Mouse (Mus musculus): ENCODE results near the gene Asb11. TPM values are rescaled to one million over a fixed set of nuclear protein-coding genes. Genes with fewer than 3 reads are reported as not detected.
A peak's percentile ranks its signal among the peaks of the same experiment; 100 is the strongest.

The Asb11 gene
- polyA plus RNA-seq, 1 experiment from 2014 or later = 0.50 TPM

DNA sequence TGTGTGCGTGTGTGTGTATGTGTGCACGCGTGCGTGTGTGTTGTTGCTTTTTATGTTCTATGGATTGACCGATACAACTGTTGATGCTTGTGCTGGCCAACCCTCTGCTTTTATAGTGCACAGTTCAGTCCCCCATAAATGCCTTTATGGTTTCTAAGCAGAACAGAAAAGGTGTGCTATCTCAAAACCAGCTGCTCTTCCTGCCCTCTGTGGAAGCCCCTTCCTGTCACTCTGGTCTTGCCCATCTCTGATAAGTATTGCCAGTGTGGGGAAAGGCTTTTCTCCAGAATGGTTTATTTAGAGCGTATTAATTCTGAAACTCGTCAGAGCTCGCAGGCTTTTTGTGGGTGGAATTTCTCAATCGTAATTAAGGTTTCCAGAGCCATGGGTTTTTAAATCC lies 4.1 kb upstream of the Asb11 start:
- Histone ChIP-seq H3K27me3 (ENCODE audit: control insufficient read depth, insufficient read depth, low read depth, low read length) (no peaks in the 10 kb centered on the region; the same call in 1 of the 2 replicates), H3K4me3 (ENCODE audit: low read length) (no peak overlapping the region), H3K27ac (ENCODE audit: low read length) (no peak overlapping the region), H3K9me3 (ENCODE audit: control insufficient read depth, low read length) (no peaks in the 10 kb centered on the region), H3K9ac (ENCODE audit: low read length) (no peak overlapping the region), H3K4me2 (ENCODE audit: low read depth, low read length) (no peak overlapping the region), H3K4me1 (replicated peaks; ENCODE audit: control insufficient read depth, insufficient read depth, low read length) (no peaks in the 10 kb centered on the region), H3K36me3 (ENCODE audit: control insufficient read depth, insufficient read depth, low read length) (peaks cover 10% of the 10 kb centered on the region; the same call in 1 of the 2 replicates)
- 89% methylated on average over 9 of the region's 9 CpGs for WGBS
- no peak for ATAC-seq (ENCODE audit: low read depth)

DNA sequence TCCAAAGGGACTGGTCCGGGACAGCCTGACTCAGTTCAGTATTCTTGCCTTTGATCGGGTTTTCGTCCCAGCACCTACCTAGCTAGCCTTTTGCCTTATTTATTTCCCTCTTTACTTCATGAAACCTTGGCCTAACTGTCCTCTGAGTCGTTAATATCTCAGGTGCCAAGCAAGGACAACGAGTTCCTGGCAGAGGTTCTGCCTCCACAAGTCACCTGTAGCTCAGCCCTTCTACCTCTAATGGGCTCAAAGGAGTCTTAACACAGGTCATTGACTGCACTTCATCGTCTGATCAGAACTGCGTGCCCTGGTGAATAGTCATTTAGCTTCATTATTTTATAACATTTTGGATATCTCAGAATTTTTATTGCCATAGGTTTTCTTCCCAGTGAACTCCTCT lies 2.7 kb downstream of the Asb11 start:
- Histone ChIP-seq H3K27ac (ENCODE audit: low read length) (peak overlapping the region; percentile 61), H3K4me3 (ENCODE audit: low read length) (no peak overlapping the region), H3K4me1 (replicated peaks; ENCODE audit: control insufficient read depth, insufficient read depth, low read length) (no peaks in the 10 kb centered on the region), H3K4me2 (ENCODE audit: low read depth, low read length) (no peak overlapping the region), H3K27me3 (ENCODE audit: control insufficient read depth, insufficient read depth, low read depth, low read length) (no peaks in the 10 kb centered on the region; the same call in 1 of the 2 replicates), H3K9ac (ENCODE audit: low read length) (no peak overlapping the region), H3K9me3 (ENCODE audit: control insufficient read depth, low read length) (no peaks in the 10 kb centered on the region), H3K36me3 (ENCODE audit: control insufficient read depth, insufficient read depth, low read length) (no peaks in the 10 kb centered on the region)
- ATAC-seq (ENCODE audit: low read depth) = no peak
- WGBS = 76% methylated on average over 7 of the region's 7 CpGs

- Histone ChIP-seq H3K9ac (ENCODE audit: low read length) (no peak overlapping the region), H3K27ac (ENCODE audit: low read length) (peak overlapping the region; percentile 84), H3K4me1 (replicated peaks; ENCODE audit: control insufficient read depth, insufficient read depth, low read length) (no peaks in the 10 kb centered on the region), H3K4me2 (ENCODE audit: low read depth, low read length) (no peak overlapping the region), H3K9me3 (ENCODE audit: control insufficient read depth, low read length) (no peaks in the 10 kb centered on the region), H3K36me3 (ENCODE audit: control insufficient read depth, insufficient read depth, low read length) (no peaks in the 10 kb centered on the region), H3K4me3 (ENCODE audit: low read length) (no peak overlapping the region), H3K27me3 (ENCODE audit: control insufficient read depth, insufficient read depth, low read depth, low read length) (no peaks in the 10 kb centered on the region; the same call in 1 of the 2 replicates)
- WGBS = 40% methylated on average over 2 of the region's 2 CpGs
- ATAC-seq (ENCODE audit: low read depth) = peak; percentile 96
Observed at GRCm38 (mm10) chrX:164440140-164440539, 3.3 kb downstream of the Asb11 start.

DNA sequence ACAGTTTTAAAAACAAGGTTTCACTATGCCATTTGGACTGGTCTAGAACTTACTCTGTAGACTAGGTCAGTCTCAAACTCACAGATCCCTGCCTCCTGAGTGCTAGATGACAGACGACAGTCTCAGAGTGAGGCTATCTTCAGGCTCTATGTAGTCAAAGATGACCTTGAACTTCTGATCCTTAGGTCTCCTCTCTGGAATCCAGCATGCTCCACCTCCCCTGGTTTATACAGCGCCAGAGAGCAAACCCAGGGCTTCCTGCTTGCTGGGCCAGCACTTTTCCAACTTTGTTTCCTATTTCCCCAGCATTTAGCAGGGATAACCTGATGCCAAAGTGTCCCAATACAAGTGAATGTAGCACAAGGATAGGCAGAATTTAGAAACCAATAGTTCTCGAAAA lies 3.9 kb downstream of the Asb11 start:
- H3K9ac ChIP-seq (ENCODE audit: low read length) = no peak overlapping the region
- H3K36me3 ChIP-seq (ENCODE audit: control insufficient read depth, insufficient read depth, low read length) = no peaks in the 10 kb centered on the region
- no peak for ATAC-seq (ENCODE audit: low read depth)
- H3K27me3 ChIP-seq (ENCODE audit: control insufficient read depth, insufficient read depth, low read depth, low read length) = no peaks in the 10 kb centered on the region; the same call in 1 of the 2 replicates
- H3K9me3 ChIP-seq (ENCODE audit: control insufficient read depth, low read length) = no peaks in the 10 kb centered on the region
- peak overlapping the region; percentile 84 for H3K27ac ChIP-seq (ENCODE audit: low read length)
- H3K4me3 ChIP-seq (ENCODE audit: low read length) = no peak overlapping the region
- H3K4me2 ChIP-seq (ENCODE audit: low read depth, low read length) = no peak overlapping the region
- 50% methylated on average over 3 of the region's 3 CpGs for WGBS
- H3K4me1 ChIP-seq (replicated peaks; ENCODE audit: control insufficient read depth, insufficient read depth, low read length) = no peaks in the 10 kb centered on the region

DNA sequence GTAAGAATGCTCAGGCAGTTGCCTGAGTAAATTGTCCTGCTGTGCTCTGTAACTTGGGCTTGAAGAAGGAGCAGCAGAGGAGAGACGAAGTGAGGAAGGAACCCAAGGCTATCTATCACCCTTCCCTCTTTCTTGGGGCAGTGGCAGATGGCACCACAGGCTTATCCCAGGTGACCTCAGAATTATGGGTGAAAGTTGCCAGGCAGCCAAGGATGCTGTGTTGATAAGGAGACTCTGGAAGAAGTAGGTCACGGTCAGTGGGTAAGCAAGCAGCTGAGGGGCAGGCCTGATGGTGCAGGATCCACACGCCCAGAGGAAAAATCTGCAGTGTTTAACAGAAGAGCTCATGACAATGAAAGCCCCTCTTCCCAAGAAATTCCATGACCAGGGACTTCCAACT lies 4.5 kb downstream of the Asb11 start:
- no peak for ATAC-seq (ENCODE audit: low read depth)
- H3K27me3 ChIP-seq (ENCODE audit: control insufficient read depth, insufficient read depth, low read depth, low read length) = no peaks in the 10 kb centered on the region
- WGBS = 66% methylated on average over 3 of the region's 3 CpGs
- no peak overlapping the region for H3K9ac ChIP-seq (ENCODE audit: low read length)
- no peaks in the 10 kb centered on the region for H3K9me3 ChIP-seq (ENCODE audit: control insufficient read depth, low read length)
- no peaks in the 10 kb centered on the region for H3K4me1 ChIP-seq (replicated peaks; ENCODE audit: control insufficient read depth, insufficient read depth, low read length)
- H3K36me3 ChIP-seq (ENCODE audit: control insufficient read depth, insufficient read depth, low read length) = no peaks in the 10 kb centered on the region
- H3K4me2 ChIP-seq (ENCODE audit: low read depth, low read length) = no peak overlapping the region
- no peak overlapping the region for H3K4me3 ChIP-seq (ENCODE audit: low read length)
- peak overlapping the region; percentile 84 for H3K27ac ChIP-seq (ENCODE audit: low read length)

DNA sequence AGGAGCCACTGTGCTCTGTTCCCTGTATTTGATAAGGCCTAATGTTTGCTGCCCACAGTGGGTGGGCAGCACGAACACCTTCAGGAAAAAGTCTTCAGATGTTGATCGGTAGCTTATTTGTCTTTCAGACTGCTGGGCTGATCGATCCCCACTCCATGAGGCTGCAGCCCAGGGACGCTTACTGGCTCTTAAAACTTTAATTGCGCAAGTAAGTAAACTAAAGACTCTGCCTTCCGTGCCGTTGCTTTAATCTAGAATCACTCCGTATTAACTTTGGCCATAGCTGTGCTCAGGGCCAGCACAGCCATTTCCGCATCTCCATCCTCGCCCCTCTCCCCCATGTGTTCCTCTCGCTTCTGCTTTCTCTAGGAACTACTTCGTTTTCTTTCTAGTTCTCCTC lies 8.8 kb downstream of the Asb11 start:
- Histone ChIP-seq H3K9me3 (ENCODE audit: control insufficient read depth, low read length) (no peaks in the 10 kb centered on the region), H3K4me3 (ENCODE audit: low read length) (no peak overlapping the region), H3K9ac (ENCODE audit: low read length) (no peak overlapping the region), H3K36me3 (ENCODE audit: control insufficient read depth, insufficient read depth, low read length) (no peaks in the 10 kb centered on the region), H3K27ac (ENCODE audit: low read length) (no peak overlapping the region), H3K4me2 (ENCODE audit: low read depth, low read length) (no peak overlapping the region), H3K4me1 (replicated peaks; ENCODE audit: control insufficient read depth, insufficient read depth, low read length) (no peaks in the 10 kb centered on the region), H3K27me3 (ENCODE audit: control insufficient read depth, insufficient read depth, low read depth, low read length) (no peaks in the 10 kb centered on the region)
- WGBS = 52% methylated on average over 12 of the region's 12 CpGs
- no peak for ATAC-seq (ENCODE audit: low read depth)

GRCm38 (mm10) chrX:164446106-164446551 lies 9.3 kb downstream of the Asb11 start:
- H3K27me3 ChIP-seq (ENCODE audit: control insufficient read depth, insufficient read depth, low read depth, low read length) = no peaks in the 10 kb centered on the region
- no peaks in the 10 kb centered on the region for H3K9me3 ChIP-seq (ENCODE audit: control insufficient read depth, low read length)
- H3K4me1 ChIP-seq (replicated peaks; ENCODE audit: control insufficient read depth, insufficient read depth, low read length) = no peaks in the 10 kb centered on the region
- no peak overlapping the region for H3K4me3 ChIP-seq (ENCODE audit: low read length)
- 69% methylated on average over 10 of the region's 10 CpGs for WGBS
- no peak overlapping the region for H3K9ac ChIP-seq (ENCODE audit: low read length)
- ATAC-seq (ENCODE audit: low read depth) = no peak
- H3K36me3 ChIP-seq (ENCODE audit: control insufficient read depth, insufficient read depth, low read length) = no peaks in the 10 kb centered on the region
- no peak overlapping the region for H3K4me2 ChIP-seq (ENCODE audit: low read depth, low read length)
- no peak overlapping the region for H3K27ac ChIP-seq (ENCODE audit: low read length)

DNA sequence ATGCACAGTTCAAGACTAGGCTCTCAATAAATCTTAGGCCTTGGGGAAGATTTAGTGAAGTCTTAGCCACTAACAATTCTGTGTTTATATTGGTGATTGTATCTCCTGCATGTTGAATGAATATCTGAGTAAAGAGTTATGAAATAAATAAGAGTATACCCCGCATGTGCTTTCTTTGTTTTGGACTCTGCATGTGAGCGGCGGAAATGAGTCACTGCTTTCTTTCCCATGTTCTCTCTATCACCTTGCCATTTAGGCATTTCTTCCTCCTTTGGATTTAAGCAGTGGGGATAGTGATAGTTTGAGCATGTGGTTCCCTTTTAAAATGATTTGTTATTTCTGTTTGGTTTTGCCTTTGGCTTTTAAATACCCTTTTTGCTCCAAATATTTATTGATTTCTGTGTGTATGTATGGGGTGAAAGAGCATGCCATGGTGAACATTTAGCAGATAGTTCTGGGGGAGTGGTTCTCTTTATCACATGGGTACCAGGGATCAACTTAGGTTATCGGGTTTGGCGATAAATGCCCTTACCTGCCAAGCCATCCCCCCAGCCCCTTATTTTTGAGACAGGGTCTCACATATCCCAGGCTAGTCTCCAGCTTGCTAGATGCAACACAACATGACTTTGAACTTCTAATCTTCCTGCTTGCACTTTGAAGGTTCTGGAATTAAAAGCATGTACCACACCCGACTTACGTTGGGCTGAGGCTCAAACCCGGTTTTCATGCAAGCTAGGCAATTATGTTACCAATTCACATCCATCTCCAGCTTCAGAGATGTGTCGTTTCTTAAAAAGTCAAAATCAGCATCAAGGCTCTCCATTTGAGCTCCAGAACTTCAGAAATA lies 10.3 kb downstream of the Asb11 start:
- Histone ChIP-seq H3K9ac (ENCODE audit: low read length) (no peak overlapping the region), H3K4me3 (ENCODE audit: low read length) (no peak overlapping the region), H3K27me3 (ENCODE audit: control insufficient read depth, insufficient read depth, low read depth, low read length) (no peaks in the 10 kb centered on the region), H3K4me1 (replicated peaks; ENCODE audit: control insufficient read depth, insufficient read depth, low read length) (no peaks in the 10 kb centered on the region), H3K27ac (ENCODE audit: low read length) (no peak overlapping the region), H3K36me3 (ENCODE audit: control insufficient read depth, insufficient read depth, low read length) (no peaks in the 10 kb centered on the region), H3K9me3 (ENCODE audit: control insufficient read depth, low read length) (no peaks in the 10 kb centered on the region), H3K4me2 (ENCODE audit: low read depth, low read length) (no peak overlapping the region)
- no peak for ATAC-seq (ENCODE audit: low read depth)
- 88% methylated on average over 9 of the region's 9 CpGs for WGBS

GRCm38 (mm10) chrX:164447682-164448071 lies 10.9 kb downstream of the Asb11 start:
- no peak for ATAC-seq (ENCODE audit: low read depth)
- 79% methylated on average over 2 of the region's 2 CpGs for WGBS
- Histone ChIP-seq H3K9ac (ENCODE audit: low read length) (no peak overlapping the region), H3K4me3 (ENCODE audit: low read length) (no peak overlapping the region), H3K4me1 (replicated peaks; ENCODE audit: control insufficient read depth, insufficient read depth, low read length) (no peaks in the 10 kb centered on the region), H3K4me2 (ENCODE audit: low read depth, low read length) (no peak overlapping the region), H3K36me3 (ENCODE audit: control insufficient read depth, insufficient read depth, low read length) (no peaks in the 10 kb centered on the region), H3K9me3 (ENCODE audit: control insufficient read depth, low read length) (no peaks in the 10 kb centered on the region), H3K27ac (ENCODE audit: low read length) (no peak overlapping the region), H3K27me3 (ENCODE audit: control insufficient read depth, insufficient read depth, low read depth, low read length) (no peaks in the 10 kb centered on the region)
